Mouse (Mus musculus) fat pad, adult 2 months (tissue): ENCODE data around the gene Iqcn.

Experiments used
- DNase-seq: peaks from one replicate; pipeline ENCODE4 v3.0.0-alpha.2; 2011; ENCODE audit warnings: low read depth, low spot score; ENCODE audit errors: extremely low read depth

Gene Iqcn

DNA sequence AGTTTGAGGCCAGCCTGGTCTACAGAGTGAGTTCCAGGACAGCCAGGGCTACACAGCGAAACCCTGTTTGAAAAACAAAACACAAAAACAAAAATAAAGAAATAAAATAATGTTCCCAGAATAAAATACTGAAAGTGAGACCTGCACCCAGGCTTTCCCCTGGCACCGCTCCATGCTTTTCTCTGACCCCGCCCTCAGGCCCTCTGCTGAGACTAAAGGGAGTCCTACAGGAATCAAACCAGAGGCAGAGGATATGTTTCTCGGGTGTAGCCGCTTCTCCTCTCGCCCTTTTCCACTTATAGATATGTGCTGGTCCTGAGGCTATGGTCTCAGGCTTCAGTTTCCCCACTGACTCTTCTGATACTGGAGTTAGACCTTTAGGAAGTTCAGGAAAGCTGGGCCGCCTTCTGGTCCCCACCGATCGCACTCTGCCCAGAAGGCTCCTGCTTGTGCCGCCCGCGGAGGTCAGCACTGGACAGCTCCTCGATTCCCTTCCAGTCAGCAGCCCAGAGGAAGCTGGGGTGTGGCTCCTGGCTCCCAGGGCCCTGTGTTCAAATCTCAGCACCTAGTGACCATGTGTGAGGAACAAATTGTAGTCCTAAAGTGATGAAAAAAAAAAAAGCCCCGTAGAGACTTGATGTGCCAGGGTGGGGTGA lies 22.7 kb downstream of the Iqcn start:
- DNase-seq: no peak

DNA sequence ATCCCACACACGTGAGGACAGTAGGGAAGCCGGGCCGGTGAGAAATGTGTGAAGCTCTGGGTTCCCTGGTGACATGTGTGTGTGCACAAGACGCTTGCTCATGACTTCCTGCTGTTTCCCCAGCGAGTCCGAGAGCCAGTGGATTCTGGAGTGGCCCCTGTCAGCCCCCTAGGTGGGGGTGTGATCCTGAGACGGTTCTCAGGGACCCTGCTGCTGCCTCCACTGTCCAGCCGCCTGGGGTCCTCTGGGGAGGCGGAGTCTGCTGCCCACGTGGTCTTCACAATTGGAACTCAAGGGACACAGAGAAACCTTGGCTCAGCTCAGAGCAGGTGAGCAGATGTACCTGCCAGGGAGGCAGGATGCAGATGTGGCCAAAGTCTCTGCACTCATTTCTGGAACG lies 23.5 kb downstream of the Iqcn start:
- no peak for DNase-seq

DNA sequence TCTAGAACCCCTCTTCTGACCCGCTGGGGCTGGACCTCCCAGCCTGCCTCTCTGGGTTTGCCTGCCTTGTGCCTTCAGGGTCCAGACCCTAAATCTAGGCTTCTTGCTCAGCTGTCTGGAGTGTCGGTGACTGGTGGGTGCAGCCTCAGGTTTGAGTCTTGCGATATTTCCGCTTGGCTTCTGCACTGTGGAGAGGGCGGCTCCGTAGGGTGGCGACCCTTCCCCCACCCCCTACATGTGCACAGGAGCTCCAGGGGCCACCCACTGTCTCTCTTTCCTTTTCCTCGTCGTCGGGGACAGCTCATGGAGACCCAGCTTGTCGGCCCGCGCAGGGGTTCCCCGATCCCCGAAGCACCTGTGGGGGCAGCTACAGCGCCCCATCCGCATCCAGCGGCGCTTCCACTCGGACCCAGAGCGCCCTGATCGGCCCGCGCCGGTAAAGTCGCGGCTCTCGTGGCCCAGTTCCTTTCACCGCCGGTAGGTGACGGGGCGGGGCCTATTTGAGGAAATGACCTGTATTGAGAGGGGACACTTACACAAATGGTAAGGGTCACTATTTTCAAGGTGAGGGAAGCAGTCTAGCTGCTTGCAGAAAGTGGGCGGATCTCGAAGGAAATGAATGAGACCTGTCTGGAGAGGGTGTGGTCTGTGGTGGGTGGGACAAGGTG lies 26.7 kb downstream of the Iqcn start:
- DNase-seq: no peak

DNA sequence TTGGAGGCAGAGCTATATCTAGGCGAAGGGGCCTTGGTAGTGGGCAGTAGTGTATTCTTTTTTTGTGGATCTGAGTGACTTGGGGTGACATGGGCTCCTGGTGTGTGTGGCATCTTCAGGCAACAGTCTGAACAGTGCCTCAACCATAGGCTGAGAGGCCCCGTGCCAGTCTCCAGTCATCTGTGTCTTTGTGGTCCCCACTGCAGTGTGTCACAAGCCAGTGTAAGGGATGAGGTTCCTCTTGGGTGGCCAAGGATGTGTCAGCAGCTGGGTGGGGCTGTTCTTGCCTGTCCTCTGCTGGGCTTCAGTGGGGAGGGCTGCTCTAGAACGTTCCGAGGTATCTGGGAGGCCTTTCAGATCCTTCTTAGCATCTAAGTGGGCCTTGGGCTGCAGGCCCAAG lies 27.7 kb downstream of the Iqcn start:
- no peak for DNase-seq

DNA sequence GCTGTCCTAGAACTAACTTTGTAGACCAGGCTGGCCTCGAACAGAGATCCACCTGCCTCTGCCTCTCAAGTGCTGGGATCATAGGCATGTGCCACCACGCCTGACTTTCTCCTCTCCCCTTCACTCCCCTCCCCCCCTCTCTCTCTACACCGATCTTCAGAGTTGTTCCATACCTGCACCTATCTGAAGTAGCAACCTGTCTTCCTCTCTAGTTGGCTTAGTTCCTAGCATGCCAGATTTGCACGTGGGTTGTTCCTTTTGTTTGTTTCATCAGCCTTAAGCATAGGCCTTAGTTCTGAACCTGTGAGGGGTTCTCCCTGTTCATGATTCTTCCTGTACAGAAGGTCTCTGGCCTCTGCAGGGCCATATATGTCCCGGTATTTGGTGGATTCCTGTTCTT lies 34.4 kb downstream of the Iqcn start:
- no peak for DNase-seq

DNA sequence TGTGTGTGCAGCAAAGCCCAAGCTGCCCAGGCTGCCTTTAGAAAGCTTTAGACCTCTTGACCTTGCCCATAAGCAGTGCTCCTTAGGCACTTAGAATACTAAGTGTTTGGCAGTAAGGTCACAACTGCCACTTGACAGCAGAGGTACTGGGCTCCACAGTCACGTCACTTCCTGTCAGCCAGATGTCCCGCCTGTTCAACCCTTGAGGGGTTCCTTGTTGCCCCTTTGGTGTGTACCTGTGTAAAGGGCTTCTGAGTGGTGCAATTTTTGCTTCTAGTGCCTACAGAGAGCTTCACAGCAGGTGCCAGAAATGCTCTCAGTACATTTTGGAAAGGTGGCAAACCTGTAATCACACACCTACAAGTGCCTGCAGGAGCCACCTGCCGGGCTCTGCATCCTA lies 35.0 kb downstream of the Iqcn start:
- DNase-seq: no peak

DNA sequence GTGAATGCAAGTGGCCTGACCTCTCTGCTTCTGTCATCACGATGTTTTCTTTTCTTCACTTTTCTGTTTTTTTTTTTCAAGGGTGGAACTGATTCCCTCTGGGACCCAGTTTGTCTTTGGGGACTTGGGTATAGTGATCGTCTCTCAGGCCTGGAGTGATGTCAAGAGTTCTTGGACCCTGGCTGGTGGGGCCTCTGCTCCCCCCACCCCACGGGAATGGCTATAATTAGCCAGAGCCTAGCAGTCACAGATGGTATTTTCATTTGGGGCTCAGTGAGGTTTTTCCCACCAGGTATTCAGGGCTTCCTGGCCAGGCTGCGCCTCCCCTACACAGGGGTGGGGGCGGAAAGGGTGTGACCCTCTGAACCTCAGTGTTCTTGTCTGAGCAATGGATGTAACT lies 38.4 kb downstream of the Iqcn start:
- DNase-seq: no peak

DNA sequence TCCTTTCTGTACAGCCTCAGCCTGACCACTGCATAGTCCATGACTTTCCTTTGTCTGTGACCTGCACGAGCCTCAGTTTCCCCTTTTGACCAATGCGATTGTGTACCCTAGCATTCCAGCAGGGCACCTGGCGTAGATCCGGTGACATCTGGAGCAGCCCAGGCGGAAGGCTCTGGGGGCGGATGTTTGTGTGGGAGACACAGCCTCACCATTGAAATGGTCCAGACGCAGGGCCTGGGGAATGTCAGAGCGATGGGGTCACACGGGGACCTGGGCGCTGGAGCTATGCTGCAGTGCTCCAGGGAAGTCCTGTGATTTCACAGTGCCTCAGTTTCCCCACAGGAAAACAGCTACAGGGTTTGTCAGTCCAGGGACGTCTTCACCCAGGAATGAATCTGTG lies 38.9 kb downstream of the Iqcn start:
- no peak for DNase-seq

DNA sequence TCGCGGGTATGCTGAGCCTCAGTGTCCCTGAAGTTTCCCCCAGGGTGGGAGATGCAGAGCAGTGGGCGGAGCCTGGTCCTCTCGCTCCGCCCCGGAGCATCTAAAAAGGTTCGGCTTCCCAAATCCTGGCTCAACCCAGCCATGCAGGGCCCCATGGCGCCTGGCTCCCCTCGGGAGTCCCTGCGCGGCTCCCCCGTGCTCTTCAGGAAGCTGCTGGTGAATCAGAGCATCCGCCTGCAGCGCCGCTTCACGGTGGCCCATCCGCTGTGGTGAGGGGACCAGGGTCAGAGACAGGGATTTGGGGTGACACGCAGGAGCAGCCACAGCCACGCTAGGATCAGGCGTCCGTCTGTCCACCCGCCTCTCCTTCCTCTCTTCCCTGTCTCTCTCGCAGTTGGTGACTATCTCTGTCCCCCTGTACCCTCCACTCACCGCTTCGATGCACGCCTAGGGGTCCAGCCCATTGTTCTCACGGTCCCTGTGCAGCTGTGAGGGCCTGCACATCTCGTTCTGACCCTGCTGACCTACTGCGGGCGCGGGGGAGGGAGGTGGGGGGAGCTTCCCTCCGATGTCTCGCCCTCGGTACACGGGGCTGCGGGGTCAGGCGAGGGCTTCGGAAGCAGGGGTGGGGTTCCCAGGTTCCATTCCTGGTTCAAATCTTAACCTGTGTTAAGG lies 39.9 kb downstream of the Iqcn start:
- no peak for DNase-seq

DNA sequence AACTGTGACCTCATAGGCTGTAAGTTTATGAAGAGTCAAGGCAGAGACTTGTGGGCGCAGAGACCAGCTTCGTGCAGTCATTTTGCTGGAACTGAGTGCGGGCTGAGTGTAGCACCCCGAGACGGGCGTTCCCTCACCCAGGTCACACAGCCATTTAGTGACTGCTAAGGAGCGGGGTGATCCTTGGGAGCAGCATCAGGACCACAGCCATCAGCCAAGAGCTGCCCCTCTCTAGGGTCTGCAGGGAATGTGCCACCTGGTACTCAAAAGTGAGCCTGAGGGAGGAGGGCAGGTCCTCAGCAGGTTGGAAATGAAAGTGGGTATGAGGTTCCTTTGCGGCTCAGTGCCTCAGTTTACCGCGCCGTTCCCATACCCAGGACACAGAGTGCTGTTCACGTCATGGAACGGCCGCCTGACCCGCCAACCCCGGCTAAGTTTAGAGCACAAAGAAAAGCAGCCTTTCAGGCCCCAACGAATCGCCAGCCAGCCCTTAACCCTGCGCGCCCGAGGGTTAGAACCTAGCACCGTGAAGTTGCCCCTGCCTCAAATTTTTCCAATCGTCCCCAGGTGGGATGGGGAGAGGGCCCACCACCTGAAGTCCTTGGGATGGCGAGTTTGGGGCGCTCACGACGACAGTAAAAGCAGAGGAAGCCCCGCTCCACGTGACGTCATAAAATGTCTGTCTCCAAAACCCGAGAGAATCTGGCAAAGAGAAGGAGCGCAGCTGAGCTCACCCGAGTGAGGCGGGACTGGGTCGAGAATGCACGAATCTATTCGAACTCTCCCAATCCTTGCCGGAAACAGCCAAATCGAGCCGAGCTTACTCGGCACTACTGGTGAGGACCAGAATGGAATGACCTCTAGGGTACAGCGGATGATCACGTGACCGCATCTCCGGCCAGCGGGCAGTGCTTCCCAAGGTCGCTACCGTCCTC lies 40.7 kb downstream of the Iqcn start:
- no peak for DNase-seq

DNA sequence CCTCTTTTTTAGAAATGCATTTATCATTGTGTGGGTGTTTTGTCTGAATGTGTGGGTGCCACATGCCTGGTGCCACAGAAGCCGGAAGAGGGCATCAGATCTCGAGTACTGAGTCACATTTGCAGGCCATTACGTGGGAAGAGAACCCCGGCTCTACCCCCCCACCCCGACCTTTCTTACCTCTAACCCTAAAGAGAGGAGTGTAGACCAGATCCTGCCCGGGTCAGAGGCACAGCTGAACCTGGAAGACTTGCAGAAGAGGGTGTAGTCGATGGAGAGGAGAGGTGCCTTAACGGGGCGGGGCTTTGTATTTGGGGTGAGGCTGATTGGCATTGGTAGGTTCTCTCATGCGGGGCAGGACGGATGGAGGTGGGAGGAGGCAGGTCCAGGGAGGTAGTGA lies 41.5 kb downstream of the Iqcn start:
- no peak for DNase-seq

DNA sequence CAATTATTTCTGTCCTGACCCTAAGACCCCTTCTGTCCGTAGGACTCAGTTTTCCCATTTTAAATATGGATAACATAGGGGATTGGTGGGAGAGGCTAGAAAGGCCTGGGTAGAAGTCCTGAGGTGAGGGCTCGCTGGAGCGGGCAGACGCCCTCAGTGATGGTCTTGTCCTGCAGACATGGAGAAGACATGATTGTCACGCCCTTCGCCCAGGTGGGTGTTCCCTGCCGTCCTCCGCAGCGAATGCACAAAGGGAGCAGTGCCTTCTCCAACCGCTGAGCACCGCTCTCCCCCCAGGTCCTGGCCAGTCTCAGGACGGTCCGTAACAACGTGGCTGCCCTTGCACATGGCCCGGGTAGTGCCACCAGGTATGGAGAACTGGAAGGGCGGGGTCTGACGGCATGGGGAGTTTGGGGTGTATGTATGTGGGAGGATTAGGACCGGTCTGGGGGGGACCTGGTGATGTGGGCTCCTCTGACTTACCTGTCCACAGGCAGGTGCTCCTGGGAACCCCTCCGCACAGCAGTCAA lies 42.5 kb downstream of the Iqcn start:
- DNase-seq: no peak

DNA sequence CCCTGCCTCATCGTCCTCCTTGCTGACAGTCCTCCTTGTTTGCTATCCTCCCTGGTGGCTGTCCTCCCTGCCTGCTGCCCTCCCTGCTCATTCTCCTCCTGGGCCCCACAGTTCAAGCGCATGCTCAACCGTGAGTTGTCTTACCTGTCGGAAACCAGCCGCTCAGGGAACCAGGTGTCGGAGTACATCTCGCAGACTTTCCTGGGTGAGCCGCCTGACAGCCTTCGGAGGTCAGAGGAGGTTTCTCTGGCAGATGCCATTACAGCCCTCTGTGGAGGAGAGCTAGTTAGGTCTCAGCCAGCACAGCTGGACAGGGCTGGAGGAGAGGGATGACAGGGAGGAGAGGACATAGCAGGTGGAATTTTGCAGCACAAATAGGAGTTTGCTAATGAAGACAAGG lies 43.4 kb downstream of the Iqcn start:
- DNase-seq: no peak

DNA sequence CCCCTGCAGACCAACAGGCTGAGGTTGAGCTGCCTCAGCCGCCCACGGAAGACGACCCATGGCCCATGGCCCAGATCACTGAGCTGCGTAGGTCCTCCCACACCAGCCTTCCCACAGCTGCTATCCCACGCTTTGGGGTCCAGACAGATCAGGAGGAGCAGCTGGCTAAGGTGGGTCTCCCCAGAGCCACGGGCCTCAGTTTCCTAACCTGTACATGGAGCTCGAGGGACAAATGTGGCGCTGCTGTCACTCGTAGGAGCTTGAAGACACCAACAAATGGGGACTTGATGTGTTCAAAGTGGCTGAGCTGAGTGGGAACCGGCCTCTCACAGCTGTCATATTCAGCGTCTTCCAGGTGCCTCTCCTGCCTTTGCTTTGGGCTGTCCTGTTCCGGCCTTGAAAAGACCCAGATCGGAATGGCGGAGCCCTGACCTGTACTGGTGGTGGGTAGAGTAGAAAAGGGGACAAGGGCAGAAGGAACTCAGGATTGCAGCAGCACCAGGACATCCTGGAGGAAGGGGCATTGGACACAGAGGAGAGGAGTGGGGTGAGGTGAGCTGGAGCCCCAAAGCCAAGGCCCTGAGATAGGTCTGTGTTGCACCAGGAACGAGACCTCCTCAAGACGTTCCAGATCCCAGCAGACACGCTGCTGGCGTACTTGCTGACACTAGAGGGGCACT lies 44.1 kb downstream of the Iqcn start:
- no peak for DNase-seq

DNA sequence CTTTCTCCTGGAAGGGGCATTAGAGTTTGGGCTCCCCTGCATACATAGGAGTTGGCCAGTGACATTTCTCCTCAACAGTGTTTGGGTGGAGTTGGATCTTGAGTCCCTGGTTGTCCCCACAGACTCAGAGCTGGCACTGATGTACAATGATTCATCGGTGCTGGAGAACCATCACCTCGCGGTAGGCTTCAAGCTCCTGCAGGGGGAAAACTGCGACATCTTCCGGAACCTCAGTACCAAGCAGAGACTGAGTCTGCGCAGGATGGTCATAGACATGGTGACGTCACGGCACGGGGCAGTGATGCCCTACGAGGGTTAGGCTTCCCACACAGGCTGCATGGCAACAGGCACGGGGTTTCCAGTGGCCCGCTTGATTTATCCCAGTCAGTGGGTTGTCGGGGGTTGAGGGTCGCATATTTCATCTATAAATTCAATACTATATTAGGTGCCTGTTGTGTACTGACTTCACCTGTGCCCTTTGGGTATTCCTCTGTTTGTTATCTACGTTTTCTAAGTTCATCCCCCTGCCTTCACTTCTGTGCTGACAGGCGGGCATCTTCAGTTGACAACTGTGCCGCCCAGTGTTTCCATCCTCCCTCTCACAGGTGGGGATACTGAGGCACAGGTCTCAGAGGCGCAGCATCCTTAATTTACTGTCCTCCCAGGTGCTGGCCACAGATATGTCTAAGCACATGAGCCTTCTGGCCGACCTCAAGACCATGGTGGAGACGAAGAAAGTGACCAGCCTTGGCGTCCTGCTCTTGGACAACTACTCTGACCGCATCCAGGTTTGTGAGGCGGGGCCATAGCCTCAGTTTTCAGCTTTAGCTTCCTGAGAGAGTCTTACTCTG lies 45.2 kb downstream of the Iqcn start:
- DNase-seq: no peak

DNA sequence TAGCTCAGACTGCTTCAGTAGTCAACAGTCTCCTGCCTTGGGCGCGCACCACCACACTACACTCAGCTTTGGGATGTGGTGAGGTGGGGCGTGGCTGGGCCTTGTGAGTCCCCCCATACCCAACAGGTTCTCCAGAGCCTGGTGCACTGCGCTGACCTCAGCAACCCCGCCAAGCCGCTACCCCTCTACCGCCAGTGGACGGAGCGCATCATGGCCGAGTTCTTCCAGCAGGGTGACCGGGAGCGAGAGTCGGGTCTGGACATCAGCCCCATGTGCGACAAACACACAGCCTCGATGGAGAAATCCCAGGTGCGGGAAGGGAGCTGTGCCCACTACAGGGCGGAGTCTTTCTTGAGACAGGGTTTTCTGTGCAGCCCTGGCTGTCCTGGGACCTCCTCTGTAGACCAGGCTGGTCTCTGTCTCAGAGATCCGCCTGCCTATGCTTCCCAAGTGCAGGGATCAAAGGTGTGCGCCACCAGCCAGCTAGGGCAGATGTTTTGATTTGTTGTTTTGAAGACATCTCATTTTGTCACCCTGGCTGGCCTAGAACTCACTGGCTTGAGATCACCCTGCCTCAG lies 45.9 kb downstream of the Iqcn start:
- DNase-seq: no peak

DNA sequence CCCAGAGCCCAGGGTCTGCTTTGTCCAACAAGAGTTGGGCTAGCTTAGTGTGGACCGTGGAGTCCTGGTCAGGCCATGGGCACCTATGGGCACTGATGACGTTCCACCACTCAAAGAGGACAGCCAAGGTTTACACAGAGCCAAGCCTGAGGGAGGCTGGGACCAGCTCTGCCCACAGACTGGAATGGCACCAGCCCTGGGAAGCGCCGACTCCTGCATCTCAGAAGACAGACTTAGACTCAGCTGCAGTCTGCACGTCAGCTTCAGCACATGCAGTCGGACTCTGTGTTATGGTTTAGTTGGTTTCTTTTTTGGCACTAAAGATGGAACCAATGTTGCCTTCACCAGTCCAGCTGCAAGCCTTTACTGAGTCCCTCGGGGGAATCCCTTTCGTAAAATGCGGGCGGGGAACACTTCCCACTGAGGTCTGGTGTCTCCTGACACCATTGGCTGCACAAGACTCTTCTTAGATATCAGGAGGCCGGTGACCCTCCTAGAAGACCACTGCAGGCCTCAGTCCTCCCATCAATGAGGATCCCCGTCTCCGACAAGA lies 46.9 kb downstream of the Iqcn start:
- no peak for DNase-seq

DNA sequence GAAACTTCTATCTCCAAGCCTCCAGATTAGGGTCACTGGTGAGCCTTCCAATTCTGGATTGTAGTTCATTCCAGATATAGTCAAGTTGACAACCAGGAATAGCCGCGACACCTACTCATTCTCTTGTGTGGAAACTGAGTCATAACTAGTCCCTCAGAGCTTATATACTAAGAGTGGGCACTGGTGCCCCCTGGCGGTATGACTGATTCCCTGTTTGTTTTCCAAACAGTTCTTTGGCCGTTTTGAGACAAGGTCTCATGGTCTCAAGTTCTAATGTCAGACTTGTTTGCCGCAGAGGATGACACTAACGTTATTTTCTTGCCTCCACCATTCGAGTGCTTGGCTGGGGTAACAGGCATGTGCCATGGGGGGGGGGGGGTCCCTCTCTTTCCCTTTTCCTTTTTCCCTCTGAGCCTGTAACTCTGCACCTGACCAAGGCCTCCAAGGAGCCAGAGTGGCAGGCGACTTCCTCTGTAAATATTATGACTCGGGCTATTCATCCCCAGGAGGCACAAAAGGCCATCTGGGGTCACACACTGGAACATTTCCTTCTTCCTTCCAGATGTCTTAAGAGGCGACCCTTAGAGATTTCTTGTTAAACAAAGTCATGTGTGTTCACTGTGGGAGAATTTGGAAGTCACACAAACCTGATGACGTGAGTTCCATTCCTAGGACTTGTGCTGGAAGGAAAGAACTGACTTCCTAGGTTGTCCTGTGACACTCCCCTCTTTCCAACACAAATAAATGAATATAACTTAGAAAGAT lies 48.9 kb downstream of the Iqcn start:
- no peak for DNase-seq
